Mouse (Mus musculus) limb, embryonic 10.5 days (tissue): ENCODE measurements around the gene Fam217a. TPM values are rescaled to one million over a fixed set of nuclear protein-coding genes. Genes with fewer than 3 reads are reported as not detected.

Experiments
- polyA plus RNA-seq: library from polyadenylated mRNA; unstranded; fragments of >200 nt; fragmentation: Nextera tagmentation; extraction: Ambion mirVana; gene quantifications from 2 replicates; pipeline ENCODE4 v1.2.1, GENCODE M21; 2016

Fam217a gene
- polyA plus RNA-seq, 1 experiment from 2014 or later: 1.3 TPM

Other genes starting within 250 kb of the Fam217a start
- gene Fam50b, start 189.5 kb downstream of the Fam217a start, polyA plus RNA-seq: 0.11 TPM in 1 of 2 replicates, not detected in the other
- 51.2 and 62.5 TPM in 2 replicates for gene Prpf4b, start 49.0 kb downstream of the Fam217a start, polyA plus RNA-seq
- not detected in 2 replicates for gene 4933417A18Rik, start 99 bp upstream of the Fam217a start, polyA plus RNA-seq
- gene Eci3, start 39.5 kb upstream of the Fam217a start, polyA plus RNA-seq: 0.15 TPM in 1 of 2 replicates, not detected in the other
- gene Eci2, start 102.8 kb upstream of the Fam217a start, polyA plus RNA-seq: 96.6 and 115 TPM in 2 replicates